Comparison of ENCODE assay signal across 8 mouse cellular contexts in the genomic region with DNA sequence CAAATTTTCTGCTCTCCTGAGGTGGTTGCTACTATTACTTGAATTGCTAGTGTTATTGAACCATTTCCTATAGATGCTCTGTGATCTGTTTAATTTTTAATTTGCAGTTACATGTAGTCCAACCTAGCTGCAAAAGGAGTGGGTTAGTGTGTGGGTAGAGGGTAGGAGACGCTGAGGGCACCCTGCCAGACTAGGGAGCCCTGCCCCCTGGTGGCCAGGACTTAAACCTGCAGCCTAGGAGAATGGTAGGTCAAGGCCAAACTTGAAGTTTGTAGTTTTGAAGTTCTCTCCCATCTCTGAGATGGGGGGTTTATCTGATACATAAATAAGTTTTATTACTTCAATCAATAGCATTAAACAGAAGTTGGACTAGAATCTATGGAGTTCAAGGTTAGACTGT. TPM values are rescaled to one million over a fixed set of nuclear protein-coding genes. Genes with fewer than 3 reads are reported as not detected.
DNase-seq lines count a peak whose midpoint lies in the region; ATAC-seq and TF ChIP-seq lines count a peak whose summit lies in the region.

No protein-coding gene starts in this region.

- TF ChIP-seq CTCF in cortical plate, adult 2 months (IDR thresholded peaks at IDR 0.05; ENCODE audit: extremely low read depth, insufficient read depth, low read length): peak; percentile 83
- TF ChIP-seq CTCF in heart, postnatal 0 days (IDR thresholded peaks at IDR 0.05; ENCODE audit: low read depth): peak; percentile 78

- H3K9ac ChIP-seq in heart, postnatal 0 days (replicated peaks; ENCODE audit: low read depth, low read length): no peak overlapping the region
- no peak overlapping the region for H3K9ac ChIP-seq in neural tube, embryonic 12.5 days

- DNase-seq in ovary, postnatal 10 days (ENCODE audit: low spot score): peak; percentile 31
- DNase-seq in ovary, adult 18-20 months (ENCODE audit: low spot score): no peak
- DNase-seq in ZHBTc4 (ENCODE audit: low read depth, low spot score): peak; percentile 67
- peak; percentile 43 for DNase-seq in heart, postnatal 0 days (ENCODE audit: low spot score)
- peak; percentile 66 for DNase-seq in left cerebral cortex, postnatal 4 days
- DNase-seq in yolk sac, embryonic 10.5 days (ENCODE audit: low spot score): no peak

- no peaks in the 10 kb centered on the region for H3K36me3 ChIP-seq in heart, postnatal 0 days (replicated peaks; ENCODE audit: control insufficient read depth, insufficient read depth, low read length)
- no peaks in the 10 kb centered on the region for H3K36me3 ChIP-seq in neural tube, embryonic 12.5 days

- no peak overlapping the region for H3K4me3 ChIP-seq in cortical plate, adult 2 months (ENCODE audit: insufficient read depth, low read length)
- H3K4me3 ChIP-seq in heart, postnatal 0 days (ENCODE audit: low read depth, low read length): no peak overlapping the region
- H3K4me3 ChIP-seq in neural tube, embryonic 12.5 days: no peak overlapping the region

- peaks cover 8% of the 10 kb centered on the region; the same call in 1 of the 2 replicates for H3K27me3 ChIP-seq in heart, postnatal 0 days (ENCODE audit: control insufficient read depth, insufficient read depth, low read length)
- H3K27me3 ChIP-seq in neural tube, embryonic 12.5 days (replicated peaks): no peaks in the 10 kb centered on the region

- peaks cover 2% of the 10 kb centered on the region; the same call in 1 of the 2 replicates for H3K4me1 ChIP-seq in cortical plate, adult 2 months (ENCODE audit: control insufficient read depth, insufficient read depth, low read length)
- no peaks in the 10 kb centered on the region for H3K4me1 ChIP-seq in heart, postnatal 0 days (ENCODE audit: control insufficient read depth, insufficient read depth)
- H3K4me1 ChIP-seq in neural tube, embryonic 12.5 days: peaks cover 17% of the 10 kb centered on the region

- H3K9me3 ChIP-seq in heart, postnatal 0 days (replicated peaks; ENCODE audit: control insufficient read depth, low read length): no peaks in the 10 kb centered on the region
- no peaks in the 10 kb centered on the region for H3K9me3 ChIP-seq in neural tube, embryonic 12.5 days

- WGBS in heart, postnatal 0 days: 0% methylated on average over 1 of the region's 1 CpGs
- 4% methylated on average over 1 of the region's 1 CpGs for WGBS in neural tube, embryonic 12.5 days

- intact Hi-C loops in left cerebral cortex, postnatal 4 days (cut with DNase I): no loop called here

- TF ChIP-seq POLR2A in cortical plate, adult 2 months (IDR thresholded peaks at IDR 0.05; ENCODE audit: extremely low read depth, insufficient read depth, low read length): no peak

- TF ChIP-seq EP300 in heart, postnatal 0 days (IDR thresholded peaks at IDR 0.05; ENCODE audit: low read depth): no peak

- no peak overlapping the region for H3K4me2 ChIP-seq in heart, postnatal 0 days (ENCODE audit: low read depth, low read length)
- H3K4me2 ChIP-seq in neural tube, embryonic 12.5 days (replicated peaks): no peak overlapping the region

- ATAC-seq in heart, postnatal 0 days (ENCODE audit: insufficient read depth, low read depth): peak; percentile 70
- ATAC-seq in neural tube, embryonic 12.5 days (ENCODE audit: low FRiP score, low read depth): peak; percentile 41; the same call in 1 of the 2 replicates

- H3K27ac ChIP-seq in cortical plate, adult 2 months (ENCODE audit: insufficient read depth, low read length): no peak overlapping the region
- H3K27ac ChIP-seq in heart, postnatal 0 days (ENCODE audit: low read depth): no peak overlapping the region
- H3K27ac ChIP-seq in neural tube, embryonic 12.5 days: no peak overlapping the region

RNA-seq across cellular contexts. Expression of gene Kcnj10, which starts 16.5 kb away (rescaled TPM):
- 96.8 and 102 TPM in 2 replicates for polyA plus RNA-seq in cortical plate, adult 2 months (2012; rRNA removed)
- not detected in 2 replicates for total RNA-seq in heart, postnatal 0 days (2014; rRNA removed; ENCODE audit: low replicate concordance)
- 0.03 TPM in 1 of 2 replicates, not detected in the other for polyA plus RNA-seq in heart, postnatal 0 days (2015; fragmentation: Nextera tagmentation; extraction: Ambion mirVana)
- 10 to 100 TPM; 20.4 to 21.3 TPM for total RNA-seq in left cerebral cortex, postnatal 4 days (2021)
- 0.96 and 1.3 TPM in 2 replicates for polyA plus RNA-seq in neural tube, embryonic 12.5 days (2016; fragmentation: Nextera tagmentation; extraction: Ambion mirVana)

RNA-seq across cellular contexts. Expression of gene Pigm, which starts 18.8 kb away (rescaled TPM):
- 6.5 TPM in 2 replicates for polyA plus RNA-seq in cortical plate, adult 2 months (2012; rRNA removed)
- 13.8 and 14.8 TPM in 2 replicates for total RNA-seq in heart, postnatal 0 days (2014; rRNA removed; ENCODE audit: low replicate concordance)
- 2.1 and 2.2 TPM in 2 replicates for polyA plus RNA-seq in heart, postnatal 0 days (2015; fragmentation: Nextera tagmentation; extraction: Ambion mirVana)
- total RNA-seq in left cerebral cortex, postnatal 4 days (2021): 10 to 100 TPM; 11.1 TPM
- 8.3 and 9.4 TPM in 2 replicates for polyA plus RNA-seq in neural tube, embryonic 12.5 days (2016; fragmentation: Nextera tagmentation; extraction: Ambion mirVana)

RNA-seq across cellular contexts. Expression of gene Kcnj9, which starts 28.4 kb away (rescaled TPM):
- polyA plus RNA-seq in cortical plate, adult 2 months (2012; rRNA removed): 169 and 180 TPM in 2 replicates
- not detected in 2 replicates for total RNA-seq in heart, postnatal 0 days (2014; rRNA removed; ENCODE audit: low replicate concordance)
- not detected in 2 replicates for polyA plus RNA-seq in heart, postnatal 0 days (2015; fragmentation: Nextera tagmentation; extraction: Ambion mirVana)
- total RNA-seq in left cerebral cortex, postnatal 4 days (2021): 10 to 100 TPM; 23.5 to 27.4 TPM
- polyA plus RNA-seq in neural tube, embryonic 12.5 days (2016; fragmentation: Nextera tagmentation; extraction: Ambion mirVana): 1.4 and 1.6 TPM in 2 replicates

RNA-seq across cellular contexts. Expression of gene Atp1a2, which starts 59.7 kb away (rescaled TPM):
- polyA plus RNA-seq in cortical plate, adult 2 months (2012; rRNA removed): 534 and 567 TPM in 2 replicates
- 130 and 131 TPM in 2 replicates for total RNA-seq in heart, postnatal 0 days (2014; rRNA removed; ENCODE audit: low replicate concordance)
- polyA plus RNA-seq in heart, postnatal 0 days (2015; fragmentation: Nextera tagmentation; extraction: Ambion mirVana): 27.1 and 29.0 TPM in 2 replicates
- total RNA-seq in left cerebral cortex, postnatal 4 days (2021): 100 to 1,000 TPM; 211 to 226 TPM
- polyA plus RNA-seq in neural tube, embryonic 12.5 days (2016; fragmentation: Nextera tagmentation; extraction: Ambion mirVana): 14.5 and 14.9 TPM in 2 replicates

Comparison
In these comparisons a context has a peak if more than half of its experiments do, and no peak if none do; other contexts are left out.
1. DNase-seq: peak in ovary, postnatal 10 days (single experiment), ZHBTc4 (single experiment), heart, postnatal 0 days (single experiment) and left cerebral cortex, postnatal 4 days (single experiment); none in ovary, adult 18-20 months (single experiment) and yolk sac, embryonic 10.5 days (single experiment).
2. RNA of gene Kcnj10, which starts 16.5 kb away (polyA plus RNA-seq): 96.8 to 102 TPM in cortical plate, adult 2 months; 0.96 to 1.3 TPM in neural tube, embryonic 12.5 days and 0.03 TPM in heart, postnatal 0 days; every median in the first group is over 10 times any median in the second.
3. RNA of gene Kcnj9, which starts 28.4 kb away (polyA plus RNA-seq): 169 to 180 TPM in cortical plate, adult 2 months; 1.4 to 1.6 TPM in neural tube, embryonic 12.5 days and not detected in heart, postnatal 0 days; every median in the first group is over 10 times any median in the second.